Mouse (Mus musculus): ENCODE results near the gene Slc41a2. TPM values are rescaled to one million over a fixed set of nuclear protein-coding genes. Genes with fewer than 3 reads are reported as not detected.

The Slc41a2 gene
- total and polyA plus RNA-seq, 3 experiments = 0.17 TPM; not detected in 2

DNA sequence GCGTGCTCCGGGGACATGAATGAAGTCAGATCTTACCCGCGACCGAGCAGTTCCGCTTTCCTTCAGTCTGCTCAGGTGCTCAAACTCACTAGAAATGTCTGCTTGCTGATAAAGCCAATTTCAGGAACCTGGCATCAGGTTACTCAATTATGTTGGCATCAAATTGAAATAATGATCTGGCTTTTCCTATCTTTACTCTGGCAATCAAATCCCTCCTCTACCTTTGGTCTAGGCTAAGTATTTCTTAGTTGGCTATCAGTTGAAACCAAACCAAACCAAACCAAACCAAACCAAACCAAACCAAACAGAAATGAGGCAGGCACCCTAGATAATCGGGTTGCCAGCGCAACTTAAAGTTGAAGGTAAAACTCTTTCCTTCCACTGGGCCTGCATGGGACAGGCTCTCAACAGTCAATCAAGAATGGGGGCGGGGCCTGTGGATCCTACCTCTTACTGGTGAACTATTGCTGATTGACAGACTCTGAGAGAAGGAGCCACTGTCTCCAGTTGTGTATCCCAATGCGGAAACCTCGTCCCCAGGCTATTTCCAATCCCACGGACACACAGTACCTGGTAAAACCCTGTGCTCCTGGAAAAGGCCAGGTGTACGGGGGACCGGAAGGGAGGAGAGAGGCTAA lies 10.9 kb downstream of the Slc41a2 start:
- no peak overlapping the region for H3K4me3 ChIP-seq (replicated peaks in 1 of 3; ENCODE audit: low read depth in 2 of 3, low read length in 2 of 3, poor library complexity in 1 of 3)
- H3K27me3 ChIP-seq (replicated peaks) = no peaks in the 10 kb centered on the region
- H3K9me3 ChIP-seq (replicated peaks; ENCODE audit: low read length) = no peaks in the 10 kb centered on the region
- in situ Hi-C loops (cut with MboI; ENCODE audit: low pct_ligation_motif_present, low pct_unique_long_range_greater_than_20kb, low sequenced_read_pairs) (no loop called here), dilution Hi-C loops (cut with MboI; ENCODE audit: extremely low pct_ligation_motif_present, extremely low pct_unique_long_range_greater_than_20kb, low sequenced_read_pairs) (no loop called here)
- no peak overlapping the region for H3K9ac ChIP-seq (ENCODE audit: insufficient read depth, low read depth)
- DNase-seq (ENCODE audit: extremely low read depth) = no peak
- peaks cover 0 to 36% of the 10 kb centered on the region in 2 experiments; a peak in 2 of 4 replicates for H3K4me1 ChIP-seq (ENCODE audit: control insufficient read depth in 1 of 2, insufficient read depth in 2 of 2)
- no peak for TF ChIP-seq ZNF384 (IDR thresholded peaks at IDR 0.05; ENCODE audit: low read depth, low read length)
- TF ChIP-seq MEF2A (IDR thresholded peaks at IDR 0.05; ENCODE audit: borderline replicate concordance, low read depth, low read length) = no peak
- no peak for TF ChIP-seq CTCF (conservative IDR thresholded peaks at IDR 0.05 in 1 of 2, IDR thresholded peaks at IDR 0.05 in 1 of 2; ENCODE audit: low read depth in 2 of 2, low read length in 2 of 2)
- no peak for TF ChIP-seq TBP (conservative IDR thresholded peaks at IDR 0.05; ENCODE audit: low read depth, low read length)
- no peak for TF ChIP-seq USF1 (IDR thresholded peaks at IDR 0.05; ENCODE audit: low read depth, low read length)
- no peak for TF ChIP-seq TCF12 (IDR thresholded peaks at IDR 0.05; ENCODE audit: low read depth, low read length)
- TF ChIP-seq MXI1 (IDR thresholded peaks at IDR 0.05; ENCODE audit: low read depth, low read length) = no peak
- TF ChIP-seq E2F4 (IDR thresholded peaks at IDR 0.05; ENCODE audit: insufficient replicate concordance, low read depth, low read length) = no peak
- no peak for TF ChIP-seq MAFK (IDR thresholded peaks at IDR 0.05; ENCODE audit: insufficient replicate concordance, low read length)
- no peak for TF ChIP-seq MAX (IDR thresholded peaks at IDR 0.05; ENCODE audit: low read length)
- no peak for TF ChIP-seq SIN3A (IDR thresholded peaks at IDR 0.05; ENCODE audit: low read length)
- no peak for TF ChIP-seq SMC3 (IDR thresholded peaks at IDR 0.05; ENCODE audit: low read depth, low read length)
- TF ChIP-seq CHD1 (IDR thresholded peaks at IDR 0.05; ENCODE audit: low read depth, low read length) = no peak
- TF ChIP-seq KAT2A (IDR thresholded peaks at IDR 0.05; ENCODE audit: insufficient replicate concordance, low read length) = no peak
- TF ChIP-seq JUND (conservative IDR thresholded peaks at IDR 0.05; ENCODE audit: low read depth, low read length) = no peak
- no peak for TF ChIP-seq ELF1 (IDR thresholded peaks at IDR 0.05; ENCODE audit: low read depth, low read length)
- TF ChIP-seq ZC3H11A (IDR thresholded peaks at IDR 0.05; ENCODE audit: low read depth, low read length) = no peak
- no peak for TF ChIP-seq MYC (IDR thresholded peaks at IDR 0.05; ENCODE audit: low read depth, low read length)
- TF ChIP-seq RCOR1 (conservative IDR thresholded peaks at IDR 0.05; ENCODE audit: low read depth, low read length) = no peak
- no peak for TF ChIP-seq PAX5 (IDR thresholded peaks at IDR 0.05; ENCODE audit: low read length)
- H3K4me2 ChIP-seq (ENCODE audit: insufficient read depth, low read depth, poor library complexity, severe bottlenecking) = no peak overlapping the region
- no peak overlapping the region for H3K27ac ChIP-seq (ENCODE audit: insufficient read depth, low read depth)
- no peaks in the 10 kb centered on the region for H3K79me2 ChIP-seq (replicated peaks; ENCODE audit: control insufficient read depth, extremely low read depth, insufficient read depth, poor library complexity, severe bottlenecking)
- no peaks in the 10 kb centered on the region for H3K36me3 ChIP-seq (replicated peaks in 1 of 2; ENCODE audit: control insufficient read depth in 1 of 2, insufficient read depth in 1 of 2, low read length in 1 of 2)

DNA sequence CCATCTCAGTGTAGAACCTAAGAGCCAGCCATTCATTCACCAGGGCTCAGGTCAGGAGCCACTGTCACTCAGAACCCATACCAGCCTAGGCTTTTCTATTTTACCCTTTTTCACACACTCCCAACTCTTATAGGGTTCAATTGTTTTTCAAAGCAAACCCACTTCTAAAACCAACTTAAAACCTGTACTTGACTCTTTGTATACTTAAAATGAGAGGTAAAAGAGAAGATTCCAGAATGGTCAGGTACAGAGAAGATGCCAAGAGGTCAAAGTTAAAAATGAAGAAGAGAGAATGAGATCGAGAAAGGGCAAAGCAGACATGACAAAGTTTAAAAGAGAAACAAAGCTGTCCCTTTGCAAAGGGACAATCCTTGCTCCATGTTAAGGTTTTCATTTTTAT lies 11.8 kb downstream of the Slc41a2 start:
- Histone ChIP-seq H3K9me3 (replicated peaks; ENCODE audit: low read length) (no peaks in the 10 kb centered on the region), H3K4me1 (ENCODE audit: control insufficient read depth in 1 of 2, insufficient read depth in 2 of 2) (peaks cover 2 to 36% of the 10 kb centered on the region in 2 experiments; a peak in 2 of 4 replicates), H3K4me3 (replicated peaks in 1 of 3; ENCODE audit: low read depth in 2 of 3, low read length in 2 of 3, poor library complexity in 1 of 3) (no peak overlapping the region), H3K27ac (ENCODE audit: insufficient read depth, low read depth) (no peak overlapping the region), H3K9ac (ENCODE audit: insufficient read depth, low read depth) (no peak overlapping the region), H3K4me2 (ENCODE audit: insufficient read depth, low read depth, poor library complexity, severe bottlenecking) (no peak overlapping the region), H3K79me2 (replicated peaks; ENCODE audit: control insufficient read depth, extremely low read depth, insufficient read depth, poor library complexity, severe bottlenecking) (no peaks in the 10 kb centered on the region), H3K36me3 (replicated peaks in 1 of 2; ENCODE audit: control insufficient read depth in 1 of 2, insufficient read depth in 1 of 2, low read length in 1 of 2) (no peaks in the 10 kb centered on the region), H3K27me3 (replicated peaks) (no peaks in the 10 kb centered on the region)
- no peak for TF ChIP-seq KAT2A (IDR thresholded peaks at IDR 0.05; ENCODE audit: insufficient replicate concordance, low read length)
- TF ChIP-seq MAFK (IDR thresholded peaks at IDR 0.05; ENCODE audit: insufficient replicate concordance, low read length) = no peak
- TF ChIP-seq MAZ (IDR thresholded peaks at IDR 0.05; ENCODE audit: low read depth, low read length) = no peak
- no peak for TF ChIP-seq MXI1 (IDR thresholded peaks at IDR 0.05; ENCODE audit: low read depth, low read length)
- TF ChIP-seq RCOR1 (conservative IDR thresholded peaks at IDR 0.05; ENCODE audit: low read depth, low read length) = no peak
- no peak for TF ChIP-seq TBP (conservative IDR thresholded peaks at IDR 0.05; ENCODE audit: low read depth, low read length)
- no peak for TF ChIP-seq ZC3H11A (IDR thresholded peaks at IDR 0.05; ENCODE audit: low read depth, low read length)
- TF ChIP-seq POLR2A (IDR thresholded peaks at IDR 0.05; ENCODE audit: low read depth, low read length) = no peak
- TF ChIP-seq UBTF (IDR thresholded peaks at IDR 0.05; ENCODE audit: low read depth, low read length) = no peak
- no peak for TF ChIP-seq CHD1 (IDR thresholded peaks at IDR 0.05; ENCODE audit: low read depth, low read length)
- TF ChIP-seq ZKSCAN1 (IDR thresholded peaks at IDR 0.05; ENCODE audit: borderline replicate concordance, low read depth, low read length) = no peak
- TF ChIP-seq EP300 (IDR thresholded peaks at IDR 0.05; ENCODE audit: low read length) = no peak
- TF ChIP-seq ELF1 (IDR thresholded peaks at IDR 0.05; ENCODE audit: low read depth, low read length) = no peak
- DNase-seq (ENCODE audit: extremely low read depth) = no peak
- dilution Hi-C loops (cut with MboI; ENCODE audit: extremely low pct_ligation_motif_present, extremely low pct_unique_long_range_greater_than_20kb, low sequenced_read_pairs) = no loop called here
- in situ Hi-C loops (cut with MboI; ENCODE audit: low pct_ligation_motif_present, low pct_unique_long_range_greater_than_20kb, low sequenced_read_pairs) = no loop called here

Data from CH12.LX (cell line).